Mouse (Mus musculus): ENCODE measurements around the gene Commd7.

- peak; percentile 61 for TF ChIP-seq CTCF (IDR thresholded peaks at IDR 0.05; ENCODE audit: low read depth, low read length)
- TF ChIP-seq EP300 (IDR thresholded peaks at IDR 0.05; ENCODE audit: insufficient read depth, low read depth, low read length) = no peak
These were observed 28.9 kb downstream of the Commd7 start for GRCm38 (mm10) chr2:153603724-153604123.

Measured in ES-Bruce4 (cell line).